ENCODE assay signal across 23 mouse cellular contexts in the genomic region with DNA sequence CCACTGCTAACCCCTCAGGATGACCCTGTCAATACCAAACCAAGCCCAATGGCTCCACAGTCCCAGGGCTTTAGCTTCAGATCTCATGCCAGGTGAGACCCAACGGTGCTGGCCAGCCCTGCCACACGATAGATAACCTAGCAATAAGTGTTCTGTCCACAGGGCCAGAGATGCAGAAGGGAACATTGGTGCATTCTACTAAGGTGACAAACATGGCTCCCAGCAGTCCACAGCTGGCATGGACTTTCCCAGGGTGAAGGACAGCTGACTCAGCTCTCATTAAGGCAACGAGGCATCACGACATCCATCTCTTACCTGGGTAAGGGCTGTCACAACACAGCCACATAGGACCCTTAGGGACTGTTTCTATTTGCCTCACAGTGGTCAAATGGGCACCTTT. TPM values are rescaled to one million over a fixed set of nuclear protein-coding genes. Genes with fewer than 3 reads are reported as not detected.
DNase-seq lines count a peak whose midpoint lies in the region; ATAC-seq lines count a peak whose summit lies in the region.
"Had no signal": no experiment of that assay in that cellular context is flagged by ENCODE, and none has a peak within 500 bp of the region (broad histone marks: within the 10 kb centered on the region; RNA-seq: fewer than 3 reads in every experiment).

No protein-coding gene starts in this region.

- 94% methylated on average over 4 of the region's 4 CpGs for WGBS in forebrain, embryonic 11.5 days
- WGBS in forebrain, embryonic 15.5 days: 92% methylated on average over 4 of the region's 4 CpGs
- WGBS in heart, embryonic 11.5 days (ENCODE audit: insufficient replicate concordance): 92% methylated on average over 4 of the region's 4 CpGs
- 84% methylated on average over 4 of the region's 4 CpGs for WGBS in heart, embryonic 15.5 days
- WGBS in limb, embryonic 13.5 days: 92% methylated on average over 4 of the region's 4 CpGs
- 93% methylated on average over 4 of the region's 4 CpGs for WGBS in limb, embryonic 10.5 days

- no peaks in the 10 kb centered on the region for H3K9me3 ChIP-seq in forebrain, embryonic 11.5 days (ENCODE audit: control insufficient read depth, low read length)
- no peaks in the 10 kb centered on the region for H3K9me3 ChIP-seq in forebrain, embryonic 15.5 days
- no peaks in the 10 kb centered on the region for H3K9me3 ChIP-seq in heart, embryonic 11.5 days (replicated peaks; ENCODE audit: control insufficient read depth, low read length)
- no peaks in the 10 kb centered on the region for H3K9me3 ChIP-seq in heart, embryonic 15.5 days (replicated peaks)
- H3K9me3 ChIP-seq in limb, embryonic 13.5 days: no peaks in the 10 kb centered on the region
- no peaks in the 10 kb centered on the region for H3K9me3 ChIP-seq in limb, embryonic 10.5 days (replicated peaks)
- H3K9me3 ChIP-seq: forebrain, embryonic 10.5 days; hindbrain, embryonic 12.5 days had no signal

- H3K9ac ChIP-seq in forebrain, embryonic 11.5 days (ENCODE audit: low read length): no peak overlapping the region
- H3K9ac ChIP-seq in forebrain, embryonic 15.5 days (replicated peaks): no peak overlapping the region
- H3K9ac ChIP-seq in heart, embryonic 11.5 days (ENCODE audit: low read depth, low read length): no peak overlapping the region
- H3K9ac ChIP-seq in heart, embryonic 15.5 days: 0 out of 2 replicates have a peak overlapping the region, but pooled peaks have one; percentile 9
- H3K9ac ChIP-seq in limb, embryonic 13.5 days: peak overlapping the region; percentile 25; the same call in 1 of the 2 replicates
- H3K9ac ChIP-seq: hindbrain, embryonic 12.5 days had no signal

- DNase-seq in forebrain, embryonic 11.5 days (ENCODE audit: low spot score): peak; percentile 49
- no peak for DNase-seq in heart, postnatal 14 days
- no peak for DNase-seq in heart, adult 18-20 months
- DNase-seq in limb, embryonic 10.5 days (ENCODE audit: low spot score): no peak
- DNase-seq: adrenal gland, postnatal 14 days; cerebellum, adult 18-20 months; cerebellum, adult 9-11 months; cerebellum, postnatal 36 days; gastrocnemius, postnatal 14 days; kidney, adult 8-10 months had no signal

- H3K36me3 ChIP-seq in forebrain, embryonic 11.5 days (ENCODE audit: control insufficient read depth, insufficient read depth, low read length): peaks cover 11% of the 10 kb centered on the region
- peaks cover 60% of the 10 kb centered on the region for H3K36me3 ChIP-seq in forebrain, embryonic 15.5 days
- H3K36me3 ChIP-seq in heart, embryonic 11.5 days (ENCODE audit: control insufficient read depth, insufficient read depth, low read length): peaks cover 25% of the 10 kb centered on the region
- peaks cover 62% of the 10 kb centered on the region for H3K36me3 ChIP-seq in heart, embryonic 15.5 days
- H3K36me3 ChIP-seq in limb, embryonic 13.5 days: peaks cover 76% of the 10 kb centered on the region
- H3K36me3 ChIP-seq in limb, embryonic 10.5 days: peaks cover 76% of the 10 kb centered on the region

- H3K4me2 ChIP-seq in forebrain, embryonic 11.5 days (ENCODE audit: low read depth, low read length, severe bottlenecking): no peak overlapping the region
- no peak overlapping the region for H3K4me2 ChIP-seq in forebrain, embryonic 15.5 days (replicated peaks)
- no peak overlapping the region for H3K4me2 ChIP-seq in heart, embryonic 11.5 days
- no peak overlapping the region for H3K4me2 ChIP-seq in heart, embryonic 15.5 days
- H3K4me2 ChIP-seq in limb, embryonic 13.5 days (replicated peaks): no peak overlapping the region
- H3K4me2 ChIP-seq: hindbrain, embryonic 12.5 days had no signal

- no peaks in the 10 kb centered on the region for H3K27me3 ChIP-seq in forebrain, embryonic 11.5 days (ENCODE audit: control insufficient read depth, insufficient read depth, low read length)
- H3K27me3 ChIP-seq in forebrain, embryonic 15.5 days: no peaks in the 10 kb centered on the region
- no peaks in the 10 kb centered on the region for H3K27me3 ChIP-seq in heart, embryonic 11.5 days (ENCODE audit: control insufficient read depth, insufficient read depth, low read length)
- H3K27me3 ChIP-seq in heart, embryonic 15.5 days: no peaks in the 10 kb centered on the region
- H3K27me3 ChIP-seq in limb, embryonic 13.5 days: no peaks in the 10 kb centered on the region
- H3K27me3 ChIP-seq in limb, embryonic 10.5 days (ENCODE audit: low read depth, poor library complexity, severe bottlenecking): no peaks in the 10 kb centered on the region
- H3K27me3 ChIP-seq: hindbrain, embryonic 12.5 days had no signal

- no peak overlapping the region for H3K27ac ChIP-seq in forebrain, embryonic 11.5 days (ENCODE audit: low read depth, low read length)
- no peak overlapping the region for H3K27ac ChIP-seq in forebrain, embryonic 15.5 days (replicated peaks)
- peak overlapping the region; percentile 80; the same call in 1 of the 2 replicates for H3K27ac ChIP-seq in heart, embryonic 11.5 days (ENCODE audit: low read depth, low read length)
- peak overlapping the region; percentile 91 for H3K27ac ChIP-seq in heart, embryonic 15.5 days
- H3K27ac ChIP-seq in limb, embryonic 13.5 days: no peak overlapping the region
- H3K27ac ChIP-seq in limb, embryonic 10.5 days: no peak overlapping the region
- H3K27ac ChIP-seq: forebrain, embryonic 10.5 days; hindbrain, embryonic 12.5 days; kidney, postnatal 0 days had no signal

- intact Hi-C loops in heart, postnatal 14 days (cut with DNase I): loop anchor here (5.0 kb wide), 1 partner anchor 41 kb away; no protein-coding TSS in a partner anchor

- H3K4me3 ChIP-seq in forebrain, embryonic 11.5 days (ENCODE audit: low read depth, low read length): no peak overlapping the region
- no peak overlapping the region for H3K4me3 ChIP-seq in forebrain, embryonic 15.5 days
- no peak overlapping the region for H3K4me3 ChIP-seq in heart, embryonic 11.5 days (ENCODE audit: low read depth, low read length)
- H3K4me3 ChIP-seq in heart, embryonic 15.5 days: no peak overlapping the region
- no peak overlapping the region for H3K4me3 ChIP-seq in limb, embryonic 13.5 days
- no peak overlapping the region for H3K4me3 ChIP-seq in limb, embryonic 10.5 days
- H3K4me3 ChIP-seq: erythroblast, embryonic 14.5 days; forebrain, embryonic 10.5 days; hindbrain, embryonic 12.5 days had no signal

- peaks cover 11% of the 10 kb centered on the region for H3K4me1 ChIP-seq in forebrain, embryonic 11.5 days (replicated peaks; ENCODE audit: control insufficient read depth, insufficient read depth, low read length)
- peaks cover 22% of the 10 kb centered on the region for H3K4me1 ChIP-seq in forebrain, embryonic 15.5 days
- peaks cover 36% of the 10 kb centered on the region for H3K4me1 ChIP-seq in heart, embryonic 11.5 days (ENCODE audit: control insufficient read depth, insufficient read depth, low read length)
- peaks cover 70% of the 10 kb centered on the region for H3K4me1 ChIP-seq in heart, embryonic 15.5 days (replicated peaks)
- peaks cover 21% of the 10 kb centered on the region for H3K4me1 ChIP-seq in limb, embryonic 13.5 days
- peaks cover 26% of the 10 kb centered on the region for H3K4me1 ChIP-seq in limb, embryonic 10.5 days

- ATAC-seq in forebrain, embryonic 11.5 days (replicated peaks; ENCODE audit: low FRiP score): no peak
- no peak for ATAC-seq in forebrain, embryonic 15.5 days (replicated peaks)
- no peak for ATAC-seq in heart, embryonic 11.5 days (replicated peaks; ENCODE audit: insufficient number of reproducible peaks, low FRiP score, low TSS enrichment)
- no peak for ATAC-seq in heart, embryonic 15.5 days (replicated peaks; ENCODE audit: insufficient number of reproducible peaks, insufficient read depth, low FRiP score, low read depth)
- no peak for ATAC-seq in limb, embryonic 13.5 days (ENCODE audit: low FRiP score, low read depth)
- ATAC-seq: forebrain, embryonic 16.5 days; hindbrain, embryonic 16.5 days; inflammation-experienced regulatory T-cells, adult 6 months; intestine, postnatal 0 days had no signal

RNA-seq across cellular contexts. Expression of gene Faap100, which starts 2.6 kb away (rescaled TPM):
- 33.8 and 39.8 TPM in 2 replicates for polyA plus RNA-seq in forebrain, embryonic 11.5 days (2014; fragmentation: Nextera tagmentation; extraction: Ambion mirVana)
- 72.1 and 74.1 TPM in 2 replicates for polyA plus RNA-seq in forebrain, embryonic 15.5 days (2015; fragmentation: Nextera tagmentation; extraction: Ambion mirVana)
- polyA plus RNA-seq in heart, embryonic 11.5 days (2014; fragmentation: Nextera tagmentation; extraction: Ambion mirVana): 24.2 and 29.6 TPM in 2 replicates
- 10 to 100 TPM; 19.0 to 19.6 TPM for total RNA-seq in heart, postnatal 14 days (2021)
- 27.0 and 38.0 TPM in 2 replicates for polyA plus RNA-seq in heart, embryonic 15.5 days (2015; fragmentation: Nextera tagmentation; extraction: Ambion mirVana)
- 10 to 100 TPM; 10.6 to 11.7 TPM for total RNA-seq in heart, adult 18-20 months (2021)
- polyA plus RNA-seq in limb, embryonic 13.5 days (2015; fragmentation: Nextera tagmentation; extraction: Ambion mirVana): 37.0 and 38.6 TPM in 2 replicates
- polyA plus RNA-seq in limb, embryonic 10.5 days (2016; fragmentation: Nextera tagmentation; extraction: Ambion mirVana): 34.2 and 40.6 TPM in 2 replicates

RNA-seq across cellular contexts. Expression of gene Fscn2, which starts 19.8 kb away (rescaled TPM):
- polyA plus RNA-seq in forebrain, embryonic 11.5 days (2014; fragmentation: Nextera tagmentation; extraction: Ambion mirVana): 1.0 TPM in 1 of 2 replicates, not detected in the other
- polyA plus RNA-seq in forebrain, embryonic 15.5 days (2015; fragmentation: Nextera tagmentation; extraction: Ambion mirVana): 0.97 and 1.3 TPM in 2 replicates
- polyA plus RNA-seq in heart, embryonic 11.5 days (2014; fragmentation: Nextera tagmentation; extraction: Ambion mirVana): 0.57 TPM in 1 of 2 replicates, not detected in the other
- not detected for total RNA-seq in heart, postnatal 14 days (2021)
- 0.42 and 0.66 TPM in 2 replicates for polyA plus RNA-seq in heart, embryonic 15.5 days (2015; fragmentation: Nextera tagmentation; extraction: Ambion mirVana)
- not detected for total RNA-seq in heart, adult 18-20 months (2021)
- 0.52 and 0.61 TPM in 2 replicates for polyA plus RNA-seq in limb, embryonic 13.5 days (2015; fragmentation: Nextera tagmentation; extraction: Ambion mirVana)
- polyA plus RNA-seq in limb, embryonic 10.5 days (2016; fragmentation: Nextera tagmentation; extraction: Ambion mirVana): 0.35 and 0.74 TPM in 2 replicates
- total RNA-seq: granulocyte monocyte progenitor cell, adult 5-6 weeks had no signal
- polyA plus RNA-seq: erythroblast, embryonic 14.5 days; forebrain, embryonic 10.5 days had no signal

RNA-seq across cellular contexts. Expression of gene Actg1, which starts 32.8 kb away (rescaled TPM):
- 2,808 and 3,088 TPM in 2 replicates for polyA plus RNA-seq in forebrain, embryonic 11.5 days (2014; fragmentation: Nextera tagmentation; extraction: Ambion mirVana)
- 3,835 and 3,917 TPM in 2 replicates for polyA plus RNA-seq in forebrain, embryonic 15.5 days (2015; fragmentation: Nextera tagmentation; extraction: Ambion mirVana)
- 1,448 and 1,508 TPM in 2 replicates for polyA plus RNA-seq in heart, embryonic 11.5 days (2014; fragmentation: Nextera tagmentation; extraction: Ambion mirVana)
- 100 to 1,000 TPM; 451 to 520 TPM for total RNA-seq in heart, postnatal 14 days (2021)
- polyA plus RNA-seq in heart, embryonic 15.5 days (2015; fragmentation: Nextera tagmentation; extraction: Ambion mirVana): 921 and 1,308 TPM in 2 replicates
- 100 to 1,000 TPM; 286 to 296 TPM for total RNA-seq in heart, adult 18-20 months (2021)
- polyA plus RNA-seq in limb, embryonic 13.5 days (2015; fragmentation: Nextera tagmentation; extraction: Ambion mirVana): 2,628 and 2,724 TPM in 2 replicates
- 3,099 and 3,197 TPM in 2 replicates for polyA plus RNA-seq in limb, embryonic 10.5 days (2016; fragmentation: Nextera tagmentation; extraction: Ambion mirVana)

RNA-seq across cellular contexts. Expression of gene Nploc4, which starts 56.4 kb away (rescaled TPM):
- 52.4 and 56.4 TPM in 2 replicates for polyA plus RNA-seq in forebrain, embryonic 11.5 days (2014; fragmentation: Nextera tagmentation; extraction: Ambion mirVana)
- 34.8 and 35.2 TPM in 2 replicates for polyA plus RNA-seq in forebrain, embryonic 15.5 days (2015; fragmentation: Nextera tagmentation; extraction: Ambion mirVana)
- 31.0 and 36.7 TPM in 2 replicates for polyA plus RNA-seq in heart, embryonic 11.5 days (2014; fragmentation: Nextera tagmentation; extraction: Ambion mirVana)
- total RNA-seq in heart, postnatal 14 days (2021): 10 to 100 TPM; 54.4 to 62.7 TPM
- 22.5 and 30.3 TPM in 2 replicates for polyA plus RNA-seq in heart, embryonic 15.5 days (2015; fragmentation: Nextera tagmentation; extraction: Ambion mirVana)
- 10 to 100 TPM; 62.0 to 65.2 TPM for total RNA-seq in heart, adult 18-20 months (2021)
- polyA plus RNA-seq in limb, embryonic 13.5 days (2015; fragmentation: Nextera tagmentation; extraction: Ambion mirVana): 34.3 and 37.6 TPM in 2 replicates
- polyA plus RNA-seq in limb, embryonic 10.5 days (2016; fragmentation: Nextera tagmentation; extraction: Ambion mirVana): 55.7 and 56.8 TPM in 2 replicates

Comparison
In these comparisons a context has a peak if more than half of its experiments do, and no peak if none do; other contexts are left out.
1. H3K9ac ChIP-seq: peak in heart, embryonic 15.5 days (single experiment) and limb, embryonic 13.5 days (single experiment); none in forebrain, embryonic 11.5 days (single experiment), forebrain, embryonic 15.5 days (single experiment) and heart, embryonic 11.5 days (single experiment).
2. H3K27ac ChIP-seq: peak in heart, embryonic 11.5 days (single experiment) and heart, embryonic 15.5 days (single experiment); none in forebrain, embryonic 11.5 days (single experiment), forebrain, embryonic 15.5 days (single experiment), limb, embryonic 13.5 days (single experiment) and limb, embryonic 10.5 days (single experiment).